ENCODE assay signal across 8 mouse cellular contexts in genomic region chr9:107297059-107297458, GRCm38 (mm10). TPM values are rescaled to one million over a fixed set of nuclear protein-coding genes. Genes with fewer than 3 reads are reported as not detected.
DNase-seq lines count a peak whose midpoint lies in the region; ATAC-seq and TF ChIP-seq lines count a peak whose summit lies in the region.

No protein-coding gene starts in this region.

- no peak for TF ChIP-seq POLR2A in bone marrow, adult 2 months (IDR thresholded peaks at IDR 0.05; ENCODE audit: borderline replicate concordance, control insufficient read depth, low read depth, low read length)

- peaks cover 7% of the 10 kb centered on the region for H3K4me1 ChIP-seq in bone marrow, adult 2 months (ENCODE audit: control insufficient read depth, insufficient read depth, low read length)
- peaks cover 24% of the 10 kb centered on the region for H3K4me1 ChIP-seq in intestine, embryonic 15.5 days (replicated peaks)

- H3K27ac ChIP-seq in bone marrow, adult 2 months (ENCODE audit: control insufficient read depth, insufficient read depth, low read depth, low read length, poor library complexity): no peak overlapping the region
- peak overlapping the region; percentile 90 for H3K27ac ChIP-seq in intestine, embryonic 15.5 days
- H3K27ac ChIP-seq in macrophage: no peak overlapping the region

- H3K9me3 ChIP-seq in intestine, embryonic 15.5 days: no peaks in the 10 kb centered on the region

- peaks cover 9% of the 10 kb centered on the region; the same call in 1 of the 2 replicates for H3K36me3 ChIP-seq in intestine, embryonic 15.5 days
- H3K36me3 ChIP-seq in macrophage (ENCODE audit: inconsistent target): no peaks in the 10 kb centered on the region

- ATAC-seq in CD4-positive, CD25-positive, alpha-beta regulatory T cell, adult 4 months: no peak
- ATAC-seq in intestine, embryonic 15.5 days: peak; percentile 5

- H3K4me2 ChIP-seq in intestine, embryonic 15.5 days (replicated peaks): peak overlapping the region; percentile 76

- DNase-seq in CD4-positive, CD25-positive, alpha-beta regulatory T cell, adult 2 months (ENCODE audit: low read depth, low spot score): peak; percentile 50
- no peak for DNase-seq in cerebellum, adult 9-10 months
- DNase-seq in left cerebral cortex, adult 9 months (ENCODE audit: low spot score in 2 of 2): no peak
- no peak for DNase-seq in right cerebral cortex, postnatal 10 days (ENCODE audit: low spot score in 2 of 2)

- peak overlapping the region; percentile 75 for H3K9ac ChIP-seq in intestine, embryonic 15.5 days

- 1% methylated on average over 16 of the region's 16 CpGs for WGBS in bone marrow, adult 2 months
- WGBS in intestine, embryonic 15.5 days: 5% methylated on average over 16 of the region's 16 CpGs
- WGBS in macrophage (ENCODE audit: missing documents): 8% methylated on average over 16 of the region's 16 CpGs

- TF ChIP-seq CTCF in bone marrow, adult 2 months (IDR thresholded peaks at IDR 0.05; ENCODE audit: control insufficient read depth, insufficient read depth, low read length): no peak

- H3K27me3 ChIP-seq in intestine, embryonic 15.5 days (replicated peaks): no peaks in the 10 kb centered on the region; the same call in 1 of the 2 replicates

- H3K4me3 ChIP-seq in bone marrow, adult 2 months (replicated peaks; ENCODE audit: control insufficient read depth, low read depth, low read length): peak overlapping the region; percentile 82
- H3K4me3 ChIP-seq in intestine, embryonic 15.5 days (replicated peaks): peak overlapping the region; percentile 62
- peak overlapping the region; percentile 50 for H3K4me3 ChIP-seq in macrophage (ENCODE audit: inconsistent target)

- no peaks in the 10 kb centered on the region for H3K79me2 ChIP-seq in macrophage (ENCODE audit: inconsistent target)

RNA-seq across cellular contexts. Expression of gene Cish, which starts 1.2 kb away (rescaled TPM):
- 100 to 1,000 TPM; 102 to 161 TPM for polyA plus RNA-seq in CD4-positive, CD25-positive, alpha-beta regulatory T cell, adult 4 months (2017; shearing (Covaris generic))
- polyA plus RNA-seq in bone marrow, adult 2 months (2011; ENCODE audit: insufficient read depth, insufficient read length, low replicate concordance, missing spikeins): 2.5 and 7.0 TPM in 2 replicates
- 16.2 and 16.8 TPM in 2 replicates for polyA plus RNA-seq in intestine, embryonic 15.5 days (2015; fragmentation: Nextera tagmentation; extraction: Ambion mirVana)
- total RNA-seq in macrophage (2018; cell fraction: chromatin; rRNA removed): 100 to 1,000 TPM in 1 of 26 experiments, 10 to 100 TPM in 9, 1 to 10 TPM in 16; 1.3 to 159 (median 5.1) TPM
- total RNA-seq in macrophage (2018; cell fraction: cytosol; rRNA removed): 10 to 100 TPM in 4 of 26 experiments, 1 to 10 TPM in 18, under 1 TPM in 4; 0.51 to 54.5 (median 2.6) TPM
- total RNA-seq in macrophage (2018; cell fraction: nucleus; rRNA removed): 100 to 1,000 TPM in 2 of 26 experiments, 10 to 100 TPM in 10, 1 to 10 TPM in 12, under 1 TPM in 2; 0.89 to 189 (median 6.5) TPM
- 0.10 to 1.4 TPM (median 0.29 TPM) in 3 replicates for polyA plus RNA-seq in macrophage (2018)

RNA-seq across cellular contexts. Expression of gene Mapkapk3, which starts 7.4 kb away (rescaled TPM):
- polyA plus RNA-seq in CD4-positive, CD25-positive, alpha-beta regulatory T cell, adult 4 months (2017; shearing (Covaris generic)): 10 to 100 TPM; 52.7 to 58.5 TPM
- polyA plus RNA-seq in bone marrow, adult 2 months (2011; ENCODE audit: insufficient read depth, insufficient read length, low replicate concordance, missing spikeins): 16.9 and 46.9 TPM in 2 replicates
- 34.8 and 35.4 TPM in 2 replicates for polyA plus RNA-seq in intestine, embryonic 15.5 days (2015; fragmentation: Nextera tagmentation; extraction: Ambion mirVana)
- 100 to 1,000 TPM in 25 of 26 experiments, 10 to 100 TPM in 1; 97.6 to 393 (median 163) TPM for total RNA-seq in macrophage (2018; cell fraction: chromatin; rRNA removed)
- 10 to 100 TPM; 38.9 to 83.3 (median 53.5) TPM for total RNA-seq in macrophage (2018; cell fraction: cytosol; rRNA removed)
- total RNA-seq in macrophage (2018; cell fraction: nucleus; rRNA removed): 100 to 1,000 TPM in 14 of 26 experiments, 10 to 100 TPM in 12; 53.9 to 268 (median 112) TPM
- 25.7 to 58.4 TPM (median 48.9 TPM) in 3 replicates for polyA plus RNA-seq in macrophage (2018)

RNA-seq across cellular contexts. Expression of gene Hemk1, which starts 41.1 kb away (rescaled TPM):
- 10 to 100 TPM; 27.8 to 29.1 TPM for polyA plus RNA-seq in CD4-positive, CD25-positive, alpha-beta regulatory T cell, adult 4 months (2017; shearing (Covaris generic))
- polyA plus RNA-seq in bone marrow, adult 2 months (2011; ENCODE audit: insufficient read depth, insufficient read length, low replicate concordance, missing spikeins): 18.2 and 30.2 TPM in 2 replicates
- polyA plus RNA-seq in intestine, embryonic 15.5 days (2015; fragmentation: Nextera tagmentation; extraction: Ambion mirVana): 9.0 and 11.1 TPM in 2 replicates
- 10 to 100 TPM in 24 of 26 experiments, 1 to 10 TPM in 2; 6.0 to 65.1 (median 40.9) TPM for total RNA-seq in macrophage (2018; cell fraction: chromatin; rRNA removed)
- 1 to 10 TPM; 2.9 to 8.1 (median 4.8) TPM for total RNA-seq in macrophage (2018; cell fraction: cytosol; rRNA removed)
- 10 to 100 TPM in 25 of 26 experiments, 1 to 10 TPM in 1; 6.5 to 52.6 (median 27.1) TPM for total RNA-seq in macrophage (2018; cell fraction: nucleus; rRNA removed)
- polyA plus RNA-seq in macrophage (2018): 2.6 to 5.5 TPM (median 5.2 TPM) in 3 replicates

RNA-seq across cellular contexts. Expression of gene 6430571L13Rik, which starts 43.3 kb away (rescaled TPM):
- polyA plus RNA-seq in CD4-positive, CD25-positive, alpha-beta regulatory T cell, adult 4 months (2017; shearing (Covaris generic)): 1 to 10 TPM; 1.8 to 3.0 TPM
- polyA plus RNA-seq in bone marrow, adult 2 months (2011; ENCODE audit: insufficient read depth, insufficient read length, low replicate concordance, missing spikeins): not detected in 2 replicates
- polyA plus RNA-seq in intestine, embryonic 15.5 days (2015; fragmentation: Nextera tagmentation; extraction: Ambion mirVana): 0.28 and 0.40 TPM in 2 replicates
- total RNA-seq in macrophage (2018; cell fraction: chromatin; rRNA removed): under 1 TPM in 2 of 26 experiments, not detected in 24; 0.33 to 0.34 TPM
- under 1 TPM in 5 of 26 experiments, not detected in 21; 0.05 to 0.07 (median 0.05) TPM for total RNA-seq in macrophage (2018; cell fraction: cytosol; rRNA removed)
- total RNA-seq in macrophage (2018; cell fraction: nucleus; rRNA removed): under 1 TPM in 1 of 26 experiments, not detected in 25; 0.41 TPM
- not detected in 3 replicates for polyA plus RNA-seq in macrophage (2018)
